Mouse (Mus musculus): ENCODE data around the gene March11. TPM values are rescaled to one million over a fixed set of nuclear protein-coding genes. Genes with fewer than 3 reads are reported as not detected.

Gene March11
- total and polyA plus RNA-seq, 3 experiments = not detected

DNA sequence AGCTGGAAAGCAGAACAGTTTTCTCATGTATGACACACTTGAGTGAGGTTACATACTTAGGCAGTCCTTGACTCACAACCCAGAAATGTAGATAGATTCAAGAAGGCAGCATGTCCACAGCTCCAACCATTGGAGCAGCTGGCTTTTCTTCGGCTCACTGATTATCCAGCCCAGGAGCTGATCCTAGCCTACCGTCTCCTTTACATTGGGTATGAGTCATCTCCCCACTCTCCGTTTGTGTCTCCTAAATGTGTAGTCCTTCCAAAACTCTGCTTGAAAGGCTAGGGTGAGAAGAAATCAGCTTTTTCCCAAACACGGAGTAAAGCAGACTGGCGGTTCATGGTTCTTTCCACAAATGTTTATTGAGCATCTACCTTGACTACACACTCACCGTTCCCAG is 10.2 kb upstream of the March11 start:
- TF ChIP-seq MXI1 (IDR thresholded peaks at IDR 0.05; ENCODE audit: low read depth, low read length) (no peak), ELF1 (IDR thresholded peaks at IDR 0.05; ENCODE audit: low read depth, low read length) (no peak), MAZ (IDR thresholded peaks at IDR 0.05; ENCODE audit: low read depth, low read length) (no peak), ZMIZ1 (IDR thresholded peaks at IDR 0.05; ENCODE audit: low read depth, low read length) (no peak)
- no peak overlapping the region for H3K4me3 ChIP-seq (ENCODE audit: control insufficient read depth in 1 of 2, insufficient read depth in 1 of 2, low read depth in 2 of 2, low read length in 2 of 2)

GRCm38 (mm10) chr15:26309291-26309931 is 563 bp downstream of the March11 start:
- peak; percentile 49 for DNase-seq (ENCODE audit: low read depth, low spot score)
- TF ChIP-seq ZMIZ1 (IDR thresholded peaks at IDR 0.05; ENCODE audit: low read depth, low read length) (no peak), CTCF (IDR thresholded peaks at IDR 0.05 in 2 of 3, conservative IDR thresholded peaks at IDR 0.05 in 1 of 3; ENCODE audit: control insufficient read depth in 1 of 3, insufficient read depth in 1 of 3, low read depth in 2 of 3, low read length in 3 of 3, poor library complexity in 1 of 3, severe bottlenecking in 1 of 3) (no peak), ZNF384 (IDR thresholded peaks at IDR 0.05; ENCODE audit: low read depth, low read length) (no peak), TCF12 (IDR thresholded peaks at IDR 0.05; ENCODE audit: low read depth, low read length) (no peak), UBTF (IDR thresholded peaks at IDR 0.05; ENCODE audit: borderline replicate concordance, insufficient read depth, low read depth, low read length) (no peak), USF2 (IDR thresholded peaks at IDR 0.05; ENCODE audit: borderline replicate concordance in 1 of 2, insufficient read depth in 1 of 2, low read depth in 1 of 2, low read length in 2 of 2) (no peak), POLR2A (IDR thresholded peaks at IDR 0.05; ENCODE audit: control insufficient read depth in 1 of 2, insufficient read depth in 1 of 2, low read depth in 1 of 2, low read length in 2 of 2, poor library complexity in 1 of 2) (0 out of 4 replicates have a peak, but pooled peaks of 1 of the 2 experiments have one; percentile 26), SIN3A (IDR thresholded peaks at IDR 0.05; ENCODE audit: low read length) (no peak), CHD1 (IDR thresholded peaks at IDR 0.05; ENCODE audit: low read depth, low read length) (no peak)
- H3K27ac ChIP-seq (ENCODE audit: control insufficient read depth, low read depth, low read length) = no peak overlapping the region
- H3K9me3 ChIP-seq (replicated peaks; ENCODE audit: insufficient read depth, low read length) = no peaks in the 10 kb centered on the region
- no peak overlapping the region for H3K4me3 ChIP-seq (ENCODE audit: control insufficient read depth in 1 of 2, insufficient read depth in 1 of 2, low read depth in 2 of 2, low read length in 2 of 2)
- H3K36me3 ChIP-seq (ENCODE audit: control insufficient read depth in 1 of 2, insufficient read depth in 2 of 2, low read length in 2 of 2) = no peaks in the 10 kb centered on the region
- no peaks in the 10 kb centered on the region for H3K79me2 ChIP-seq (ENCODE audit: control insufficient read depth, insufficient read depth, low read length, poor library complexity)
- H3K9ac ChIP-seq (ENCODE audit: control insufficient read depth, low read depth, low read length, poor library complexity, severe bottlenecking) = no peak overlapping the region
- H3K4me1 ChIP-seq (ENCODE audit: control insufficient read depth in 1 of 2, insufficient read depth in 2 of 2, low read length in 2 of 2) = no peaks in the 10 kb centered on the region
- H3K27me3 ChIP-seq (ENCODE audit: control insufficient read depth in 1 of 2, insufficient read depth in 2 of 2, low read length in 2 of 2) = no peaks in the 10 kb centered on the region

More for the DNA sequence above, 10.2 kb upstream of the March11 start:
- H3K27me3 ChIP-seq (ENCODE audit: control insufficient read depth in 1 of 2, insufficient read depth in 2 of 2, low read length in 2 of 2) = no peaks in the 10 kb centered on the region
- no peaks in the 10 kb centered on the region for H3K4me1 ChIP-seq (ENCODE audit: control insufficient read depth in 1 of 2, insufficient read depth in 2 of 2, low read length in 2 of 2)
- H3K9ac ChIP-seq (ENCODE audit: control insufficient read depth, low read depth, low read length, poor library complexity, severe bottlenecking) = no peak overlapping the region
- no peak overlapping the region for H3K27ac ChIP-seq (ENCODE audit: control insufficient read depth, low read depth, low read length)
- H3K79me2 ChIP-seq (ENCODE audit: control insufficient read depth, insufficient read depth, low read length, poor library complexity) = no peaks in the 10 kb centered on the region
- H3K9me3 ChIP-seq (replicated peaks; ENCODE audit: insufficient read depth, low read length) = no peaks in the 10 kb centered on the region
- H3K36me3 ChIP-seq (ENCODE audit: control insufficient read depth in 1 of 2, insufficient read depth in 2 of 2, low read length in 2 of 2) = no peaks in the 10 kb centered on the region
- DNase-seq (ENCODE audit: low read depth, low spot score) = no peak

- no peak for DNase-seq (ENCODE audit: low read depth, low spot score)
These were observed 11.0 kb downstream of the March11 start for GRCm38 (mm10) chr15:26319866-26320265.

More at GRCm38 (mm10) chr15:26319866-26320265, 11.0 kb downstream of the March11 start:
- Histone ChIP-seq H3K9ac (ENCODE audit: control insufficient read depth, low read depth, low read length, poor library complexity, severe bottlenecking) (no peak overlapping the region), H3K27me3 (ENCODE audit: control insufficient read depth in 1 of 2, insufficient read depth in 2 of 2, low read length in 2 of 2) (no peaks in the 10 kb centered on the region), H3K79me2 (ENCODE audit: control insufficient read depth, insufficient read depth, low read length, poor library complexity) (no peaks in the 10 kb centered on the region), H3K4me3 (ENCODE audit: control insufficient read depth in 1 of 2, insufficient read depth in 1 of 2, low read depth in 2 of 2, low read length in 2 of 2) (no peak overlapping the region), H3K4me1 (ENCODE audit: control insufficient read depth in 1 of 2, insufficient read depth in 2 of 2, low read length in 2 of 2) (no peaks in the 10 kb centered on the region), H3K9me3 (replicated peaks; ENCODE audit: insufficient read depth, low read length) (no peaks in the 10 kb centered on the region), H3K36me3 (ENCODE audit: control insufficient read depth in 1 of 2, insufficient read depth in 2 of 2, low read length in 2 of 2) (no peaks in the 10 kb centered on the region), H3K27ac (ENCODE audit: control insufficient read depth, low read depth, low read length) (no peak overlapping the region)
- TF ChIP-seq MAZ (IDR thresholded peaks at IDR 0.05; ENCODE audit: low read depth, low read length) (no peak), HCFC1 (IDR thresholded peaks at IDR 0.05; ENCODE audit: low read depth, low read length) (no peak)
